Mouse (Mus musculus) frontal cortex, postnatal 25 days (tissue): ENCODE data around the gene Keap1.
A peak's percentile ranks its signal among the peaks of the same experiment; 100 is the strongest.
"Not testable (repeated sequence)": the region's sequence is repeated elsewhere in the genome, so short reads cannot be mapped to it uniquely, and the experiment has no call there.

Experiments
- DNase-seq, 2 experiments: peaks; one replicate each; pipeline ENCODE4 v3.0.0; 2022; ENCODE audit warnings: low spot score in 2 of 2

Gene Keap1

DNA sequence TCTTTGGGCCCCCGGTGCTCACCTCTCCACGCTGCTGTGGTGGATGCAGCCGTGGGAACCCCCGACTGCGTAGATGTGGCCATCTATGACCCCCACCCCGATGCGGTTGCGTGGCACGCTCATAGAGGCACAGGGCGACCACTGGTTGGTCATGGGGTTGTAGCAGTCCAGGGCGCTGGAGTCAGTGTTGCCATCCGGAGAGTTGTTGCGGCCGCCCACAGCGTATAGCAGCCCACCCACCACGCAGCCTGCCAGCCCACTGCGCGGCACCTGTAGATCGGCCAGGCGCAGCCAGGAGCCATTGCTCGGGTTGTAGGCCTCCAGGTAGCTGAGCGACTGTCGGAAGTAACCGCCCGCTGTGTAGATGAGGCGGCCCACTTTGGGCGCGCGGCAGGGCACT is 5.8 kb downstream of the Keap1 start:
- DNase-seq = no peak

DNA sequence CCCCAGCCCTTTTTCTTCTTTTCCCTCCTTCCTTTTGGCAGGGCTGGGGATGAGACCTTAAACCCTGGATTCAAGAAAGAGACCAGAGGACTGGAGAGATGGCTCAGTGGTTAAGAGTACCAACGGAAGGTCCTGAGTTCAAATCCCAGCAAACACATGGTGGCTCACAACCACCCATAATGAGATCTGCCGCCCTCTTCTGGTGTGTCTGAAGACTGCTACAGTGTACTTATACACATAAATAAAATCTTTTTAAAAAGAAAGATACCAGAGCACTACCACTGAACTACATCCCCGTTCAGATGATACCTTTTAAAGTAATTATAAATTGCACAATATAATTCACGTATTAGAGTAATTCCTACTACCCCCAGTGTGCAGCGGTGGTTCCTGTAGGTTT is 6.3 kb downstream of the Keap1 start:
- no peak for DNase-seq

DNA sequence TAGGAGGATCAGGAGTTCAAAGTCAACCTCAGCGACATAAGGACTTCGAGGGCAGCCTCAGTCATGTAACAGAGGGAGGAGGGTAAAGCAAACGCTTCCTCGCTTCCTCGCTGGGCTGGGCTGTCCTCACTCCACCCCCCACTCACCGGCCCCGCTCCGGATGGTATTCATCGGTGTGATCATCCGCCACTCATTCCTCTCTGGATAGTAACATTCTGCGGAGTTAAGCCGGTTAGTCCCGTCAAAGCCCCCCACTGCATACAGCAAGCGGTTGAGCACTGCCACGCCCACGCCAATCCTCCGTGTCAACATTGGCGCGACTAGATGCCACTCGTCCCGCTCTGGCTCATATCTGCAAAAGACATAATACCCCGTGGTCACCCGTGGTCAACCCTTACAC is 7.6 kb downstream of the Keap1 start:
- no peak for DNase-seq

DNA sequence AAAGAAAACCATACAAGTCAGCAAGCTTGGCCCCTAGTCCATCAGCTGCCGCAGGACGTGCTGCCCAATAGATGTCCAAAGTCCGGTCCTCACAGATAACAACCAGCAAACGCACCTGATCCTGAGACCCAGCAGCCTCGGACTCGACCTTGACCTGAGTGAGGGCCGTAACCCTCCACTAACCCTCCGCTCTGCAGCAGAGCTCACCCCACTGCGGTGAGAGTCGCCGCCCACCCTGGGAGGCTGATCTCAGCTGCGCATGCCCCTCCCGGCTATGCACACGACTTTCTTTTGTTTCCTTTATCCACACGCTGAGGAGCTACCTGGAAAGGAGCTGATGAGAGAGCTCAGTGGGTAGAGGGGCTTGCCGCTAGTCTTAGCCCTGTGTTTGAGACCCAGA is 11.8 kb downstream of the Keap1 start:
- no peak for DNase-seq

DNA sequence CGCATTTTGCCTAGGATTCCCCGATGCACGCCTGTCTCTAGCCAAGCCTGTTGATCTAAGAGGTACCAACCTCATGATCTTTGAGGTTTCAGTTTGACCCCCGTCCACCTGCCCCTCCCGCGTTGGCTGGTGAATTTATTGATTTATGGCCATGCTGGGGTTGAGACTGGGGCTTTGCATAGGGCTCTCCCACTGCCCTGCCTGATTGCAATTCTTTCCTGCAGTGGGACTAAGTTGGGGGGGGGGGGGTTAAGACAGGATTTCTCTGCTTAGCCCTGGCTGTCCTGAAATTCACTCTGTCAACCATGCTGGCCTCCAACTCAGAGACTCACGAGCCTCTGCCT is 13.8 kb downstream of the Keap1 start:
- no peak for DNase-seq

DNA sequence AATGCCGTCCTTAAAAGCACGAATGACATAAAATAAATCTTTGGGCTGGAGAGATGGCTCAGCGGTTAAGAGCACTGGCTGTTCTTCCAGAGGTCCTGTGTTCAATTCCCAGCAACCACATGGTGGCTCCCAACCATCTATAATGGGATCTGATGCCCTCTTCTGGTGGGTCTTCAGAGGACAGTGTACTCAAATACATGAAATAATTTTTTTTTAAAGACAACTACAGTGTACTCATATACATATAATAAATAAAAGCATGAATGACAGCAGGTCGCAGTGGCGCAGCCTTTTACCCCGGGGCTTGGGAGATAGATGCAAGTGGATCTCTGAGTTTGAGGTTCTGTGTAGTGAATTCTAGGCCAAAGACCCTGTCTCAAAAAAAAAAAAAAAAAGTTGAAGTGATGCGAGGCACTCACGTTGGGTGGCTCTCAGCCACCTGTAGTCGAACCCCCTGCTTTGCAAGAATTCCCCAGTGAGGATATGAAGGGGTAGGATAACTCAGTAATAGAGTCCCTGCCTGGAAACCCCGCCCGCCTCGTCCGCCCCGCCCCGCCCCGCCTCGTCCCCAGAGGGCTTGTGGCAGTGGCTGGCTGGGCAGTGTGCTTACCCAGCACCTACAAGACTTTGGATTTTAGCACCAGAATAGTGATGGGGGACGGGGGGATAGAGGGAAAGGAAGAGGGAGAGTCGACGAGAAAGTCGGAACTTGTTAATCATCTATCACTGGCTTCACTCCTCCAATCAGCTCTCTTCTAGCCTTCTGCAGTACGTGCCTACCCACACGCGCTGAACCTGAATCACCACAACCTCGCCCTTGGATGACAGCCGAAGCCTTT is 14.4 kb downstream of the Keap1 start:
- DNase-seq = no peak

DNA sequence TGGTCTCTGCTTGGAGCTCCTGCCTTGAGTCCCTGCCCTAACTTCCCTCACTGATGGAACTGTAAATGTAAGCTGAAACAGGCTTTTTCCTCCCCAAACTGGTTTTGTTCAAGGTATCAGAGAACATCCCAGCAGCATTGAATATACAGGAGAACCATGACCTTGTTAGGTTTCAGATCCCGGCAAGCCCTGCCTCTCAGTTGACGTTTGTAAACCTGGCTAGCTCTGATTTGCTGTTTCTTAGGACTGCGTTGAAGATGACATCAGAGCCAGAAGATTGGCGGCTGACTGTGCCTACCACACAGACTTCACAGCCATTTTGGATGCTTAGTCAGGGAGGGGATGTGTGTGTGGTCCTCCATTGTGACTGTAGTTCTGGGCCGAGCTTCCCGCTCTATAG is 15.3 kb downstream of the Keap1 start:
- no peak for DNase-seq

DNA sequence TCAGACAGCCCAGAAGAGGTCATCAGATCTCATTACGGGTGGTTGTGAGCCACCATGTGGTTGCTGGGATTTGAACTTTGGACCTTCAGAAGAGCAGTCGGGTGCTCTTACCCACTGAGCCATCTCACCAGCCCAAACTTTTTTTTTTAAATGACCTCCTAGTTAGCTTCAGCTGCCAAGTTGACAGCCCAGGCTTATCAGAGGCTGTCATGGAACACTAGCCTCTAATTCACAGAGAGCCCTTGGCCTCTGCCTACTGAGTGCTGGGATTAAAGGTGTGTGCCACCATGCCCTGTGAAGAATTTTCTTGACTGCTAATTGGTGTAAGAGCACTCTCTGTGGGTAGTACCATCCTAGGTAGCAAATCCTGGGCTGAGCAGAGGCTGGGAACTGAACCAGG is 15.7 kb downstream of the Keap1 start:
- DNase-seq = not testable (repeated sequence)

DNA sequence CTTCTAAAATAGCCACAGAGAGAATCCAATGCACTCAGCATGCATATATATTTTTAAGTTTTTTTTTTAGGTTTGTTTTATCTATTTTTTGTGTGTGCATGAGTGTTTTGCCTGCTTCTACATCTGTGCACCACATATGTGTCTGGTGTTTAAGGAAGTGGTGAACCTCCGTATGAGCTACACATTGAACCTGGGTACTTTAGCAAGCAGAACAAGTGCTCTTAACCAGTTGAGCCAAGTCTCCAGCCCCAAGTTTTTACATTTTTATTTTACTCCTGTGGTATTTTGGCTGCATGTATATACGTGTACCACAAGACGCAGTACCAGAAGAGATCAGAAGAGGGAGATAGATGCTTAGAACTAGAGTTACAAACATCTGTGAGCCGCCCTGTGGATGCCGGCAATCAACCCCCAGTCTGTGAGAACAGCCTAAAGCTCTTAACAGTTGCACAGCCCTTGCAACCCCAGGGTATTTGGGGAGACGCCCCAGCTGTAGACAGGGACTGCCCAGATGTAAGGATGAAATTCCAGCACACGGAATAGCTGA is 17.7 kb downstream of the Keap1 start:
- no peak for DNase-seq

DNA sequence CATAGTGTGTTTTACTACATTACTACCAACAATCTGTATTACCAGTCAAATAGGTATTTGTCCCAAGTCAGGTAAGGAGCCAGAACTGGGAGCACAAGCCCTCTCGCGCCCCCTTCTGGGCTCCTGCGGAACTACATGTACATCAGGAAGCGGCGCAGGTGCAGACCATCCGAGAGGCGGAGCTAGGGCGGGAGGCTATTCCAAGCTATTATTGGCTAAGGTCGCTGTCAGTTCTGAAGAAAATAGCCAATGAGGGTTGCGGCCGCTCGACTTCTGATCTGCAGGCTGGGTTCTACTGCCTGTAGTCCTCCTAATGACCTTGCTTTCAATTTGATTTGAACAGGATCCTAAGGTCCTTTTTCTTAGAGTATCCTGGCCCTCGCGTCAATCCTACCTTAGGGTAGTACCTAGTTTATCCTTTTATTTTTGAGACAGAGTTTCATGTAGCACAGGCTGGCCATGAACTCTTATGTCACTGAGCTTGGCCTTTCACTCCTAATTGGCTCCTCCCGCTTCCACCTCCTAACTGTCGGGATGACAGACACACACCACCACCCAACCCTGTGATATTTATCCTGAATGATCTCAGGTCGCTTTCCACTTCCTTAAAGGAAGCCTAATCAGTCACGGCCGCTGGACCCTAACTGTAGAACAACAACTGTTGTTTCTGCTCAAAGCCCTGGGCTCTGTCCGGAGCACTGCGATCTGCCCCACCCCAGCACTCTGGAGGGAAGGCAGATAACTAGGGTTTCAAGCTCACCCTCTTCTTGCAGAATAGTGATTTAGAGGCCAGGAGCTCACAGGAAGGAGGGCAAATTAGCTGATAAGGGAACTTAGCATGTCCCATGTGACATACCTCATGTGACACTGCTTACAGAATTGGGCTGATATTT is 18.4 kb downstream of the Keap1 start:
- DNase-seq = peak; percentile 95 to 96

DNA sequence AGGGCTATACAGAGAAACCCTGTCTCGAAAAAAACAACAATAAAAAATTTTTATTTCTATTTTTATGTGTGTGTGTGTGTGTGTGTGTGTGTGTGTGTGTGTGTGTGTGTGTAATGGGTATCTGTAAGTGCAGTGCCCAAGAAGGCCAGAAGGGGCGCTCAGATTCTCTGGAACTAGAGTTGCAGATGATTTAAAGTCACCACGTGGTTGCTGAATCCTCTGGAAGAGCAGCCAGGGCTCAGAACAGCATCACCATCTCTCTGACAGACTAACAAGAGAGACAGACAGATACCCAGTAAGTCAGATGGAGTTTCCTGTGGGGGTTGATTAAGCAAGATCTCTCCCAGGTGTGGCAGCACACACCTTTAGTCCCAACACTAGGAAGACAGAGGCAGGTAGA is 19.3 kb downstream of the Keap1 start:
- no peak for DNase-seq

DNA sequence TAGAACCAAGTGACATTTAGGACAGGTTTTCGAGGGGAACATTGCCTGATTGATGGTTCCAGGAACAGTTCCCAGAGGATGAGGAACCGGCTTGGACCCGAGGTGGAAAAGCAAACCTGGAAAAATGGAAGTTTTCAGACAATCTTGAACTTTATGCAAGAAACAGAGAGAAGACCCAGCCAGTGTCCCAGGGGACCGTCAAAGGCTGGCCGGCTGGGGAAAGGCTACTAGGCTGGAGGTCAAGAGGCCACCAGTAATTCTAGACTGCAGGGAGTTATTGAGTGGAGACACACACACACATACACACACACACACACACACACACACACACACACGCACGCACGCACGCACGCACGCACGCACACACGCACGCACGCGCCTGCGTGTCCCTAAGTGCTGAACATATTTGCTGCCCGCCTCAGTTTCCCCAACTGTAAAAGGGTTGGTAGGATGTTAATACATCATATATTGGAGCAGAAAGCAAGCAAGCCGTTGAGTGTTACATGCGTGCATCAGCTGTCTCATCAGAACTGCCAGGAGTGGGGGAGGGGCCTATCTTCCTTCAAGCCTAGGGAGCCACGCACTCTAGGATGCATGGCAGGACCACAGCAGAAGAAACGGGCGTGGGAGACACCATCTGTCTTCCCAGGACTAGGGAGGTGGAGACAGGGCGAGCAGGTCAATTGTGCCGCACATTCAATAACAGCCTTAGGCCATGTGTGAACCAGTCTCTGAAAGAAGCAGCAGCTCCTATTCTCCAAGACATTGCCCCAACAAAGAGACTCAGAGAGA is 22.9 kb downstream of the Keap1 start:
- no peak for DNase-seq

DNA sequence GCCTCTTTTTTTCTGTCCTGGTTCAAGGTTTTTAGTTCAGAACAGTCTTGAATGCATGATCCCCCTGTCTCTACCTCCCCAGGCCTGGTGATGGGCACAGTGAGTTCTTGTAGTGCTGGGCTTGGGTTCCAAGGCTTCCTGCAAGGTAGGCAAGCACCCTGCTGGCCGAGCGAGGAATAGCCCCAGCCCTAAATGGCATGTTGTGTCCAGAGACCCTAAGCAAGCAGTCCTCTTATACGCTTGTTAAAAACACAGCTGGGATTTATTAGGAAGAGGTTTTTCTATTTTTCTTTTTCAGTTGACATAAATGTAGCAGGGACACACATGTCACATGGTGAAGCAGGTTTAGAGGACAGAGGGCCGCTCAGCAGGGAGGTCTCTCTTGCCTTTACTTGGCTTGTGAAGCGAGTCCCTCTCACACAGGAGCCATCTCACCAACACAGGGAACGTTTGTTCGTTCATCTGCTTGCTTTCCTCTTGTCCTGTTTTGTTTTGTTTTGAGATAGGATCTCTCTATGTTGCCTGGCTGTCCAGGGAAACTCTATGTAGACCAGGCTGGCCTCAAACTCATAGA is 25.5 kb downstream of the Keap1 start:
- DNase-seq = no peak

DNA sequence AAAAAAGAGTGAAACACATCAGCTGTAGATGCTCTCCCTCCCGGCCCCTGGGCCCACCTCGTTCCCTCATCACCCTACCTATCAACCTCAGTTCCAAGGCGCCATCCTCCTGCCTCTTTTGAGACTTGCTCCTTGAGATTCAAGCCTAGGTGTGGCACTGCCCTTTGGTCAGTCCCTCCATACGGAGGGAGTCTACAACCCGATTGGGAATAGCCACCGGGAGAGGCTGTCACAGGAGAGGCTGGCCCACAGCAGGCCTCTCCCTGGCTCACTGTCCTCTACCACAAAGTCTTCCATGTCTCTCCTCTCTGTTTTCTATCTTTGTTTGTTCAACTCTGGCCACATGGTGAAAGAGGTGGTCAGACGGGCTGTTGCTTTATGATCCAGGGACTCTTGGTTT is 27.5 kb downstream of the Keap1 start:
- no peak for DNase-seq

DNA sequence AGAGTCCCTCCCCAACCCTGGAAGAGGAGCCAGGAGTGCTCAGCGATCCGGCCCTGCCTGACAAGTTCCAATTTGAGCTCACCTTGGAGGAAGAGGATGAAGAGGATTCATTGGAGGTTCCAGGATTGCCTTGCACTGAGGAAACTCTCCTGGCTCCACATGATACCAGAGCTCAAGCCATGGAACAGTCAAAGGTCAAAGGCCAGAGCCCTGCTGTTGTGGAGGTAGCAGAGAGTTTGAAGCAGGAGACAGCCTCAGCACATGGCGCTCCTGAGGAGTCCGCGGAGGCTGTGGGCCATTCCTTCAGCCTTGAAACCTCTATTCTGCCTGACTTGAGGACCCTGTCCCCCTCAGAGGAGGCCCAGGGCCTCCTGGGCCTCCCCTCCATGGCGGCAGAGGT is 28.3 kb downstream of the Keap1 start:
- no peak for DNase-seq

DNA sequence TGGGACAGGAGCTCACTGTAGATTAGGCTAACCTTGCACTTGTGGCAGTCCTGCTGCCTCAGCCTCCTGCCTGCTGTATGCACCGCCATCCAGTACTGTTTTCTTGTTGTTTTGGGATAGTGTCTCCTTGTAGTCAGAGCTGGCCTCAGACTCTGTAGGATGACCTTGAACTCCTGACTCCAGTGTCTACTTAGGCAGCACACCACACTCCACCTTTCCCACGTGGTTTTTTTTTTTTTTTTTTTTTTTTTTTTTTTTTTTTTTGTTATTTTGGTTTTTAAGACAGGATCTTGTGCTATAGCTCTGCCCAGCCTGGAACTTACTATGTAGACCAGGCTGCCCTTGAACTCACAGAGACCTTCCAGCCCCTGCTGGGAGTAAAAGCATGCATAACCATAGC is 30.5 kb downstream of the Keap1 start:
- DNase-seq = no peak

DNA sequence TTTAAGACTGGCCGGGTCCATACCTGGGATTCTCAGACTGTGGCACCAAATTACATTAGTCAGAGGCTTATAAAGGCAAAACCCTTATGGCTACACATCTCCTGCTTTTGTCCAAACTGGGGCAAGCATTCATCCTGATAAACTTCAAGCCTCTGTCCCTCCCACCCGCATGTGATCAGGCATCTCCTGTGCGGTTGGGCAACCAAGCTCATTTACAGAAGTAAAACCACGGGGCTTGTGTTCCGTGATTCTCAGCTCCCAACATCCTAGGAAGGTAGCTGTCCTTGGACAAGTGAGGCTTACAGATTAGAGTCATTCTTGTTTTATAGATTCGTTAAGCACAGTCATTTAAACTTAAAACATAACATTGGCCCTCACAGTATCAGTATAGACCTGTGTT is 32.3 kb downstream of the Keap1 start:
- DNase-seq = no peak

DNA sequence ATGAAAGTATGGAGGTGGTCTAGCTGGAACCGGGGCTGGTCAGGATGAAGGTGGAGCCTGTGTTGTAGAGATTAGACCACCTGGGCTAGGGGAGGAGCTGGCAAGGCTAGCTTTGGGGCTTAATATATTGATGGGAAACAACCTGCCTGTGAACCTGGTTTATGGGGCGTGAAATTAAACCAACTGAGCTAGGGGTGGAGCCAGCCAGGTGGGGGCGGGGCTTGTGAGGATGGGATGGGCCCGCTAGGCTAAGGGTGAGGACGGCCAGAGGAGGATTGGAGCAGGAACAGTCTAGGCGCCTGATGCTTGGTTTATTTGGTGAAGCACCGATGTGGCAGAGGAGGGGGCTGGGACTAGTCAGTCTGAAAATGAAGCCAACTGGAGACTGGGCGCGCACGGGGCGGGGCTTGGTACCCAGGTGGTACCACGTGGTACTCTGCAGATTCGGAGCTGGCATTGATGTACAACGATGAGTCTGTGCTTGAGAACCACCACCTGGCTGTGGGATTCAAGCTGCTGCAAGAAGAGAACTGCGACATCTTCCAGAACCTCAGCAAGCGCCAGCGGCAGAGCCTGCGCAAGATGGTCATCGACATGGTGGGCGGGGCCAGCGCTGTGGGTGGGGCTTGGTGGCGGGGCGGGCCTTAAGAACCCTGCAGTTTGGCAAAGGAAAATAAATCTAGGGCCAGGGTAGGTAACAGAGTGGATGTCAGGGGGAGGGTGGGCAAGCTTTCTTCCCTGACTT is 34.5 kb downstream of the Keap1 start:
- DNase-seq = no peak

DNA sequence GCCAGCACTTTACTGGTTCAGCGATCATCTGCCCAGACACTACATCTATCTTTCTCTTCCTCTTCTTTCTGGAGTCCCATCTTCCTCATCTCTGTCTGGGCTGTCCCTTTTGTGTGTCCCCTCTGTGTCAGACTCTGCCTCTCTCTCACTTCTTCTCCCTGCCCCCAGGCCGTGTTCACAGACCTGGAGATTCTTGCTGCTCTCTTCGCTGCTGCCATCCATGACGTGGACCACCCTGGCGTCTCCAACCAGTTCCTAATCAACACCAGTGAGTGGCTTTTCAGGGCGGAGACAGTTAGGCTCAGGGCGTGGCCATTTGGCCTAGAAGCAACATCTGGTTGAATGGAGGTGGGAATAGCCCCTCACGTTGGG is 35.0 kb downstream of the Keap1 start:
- no peak for DNase-seq

DNA sequence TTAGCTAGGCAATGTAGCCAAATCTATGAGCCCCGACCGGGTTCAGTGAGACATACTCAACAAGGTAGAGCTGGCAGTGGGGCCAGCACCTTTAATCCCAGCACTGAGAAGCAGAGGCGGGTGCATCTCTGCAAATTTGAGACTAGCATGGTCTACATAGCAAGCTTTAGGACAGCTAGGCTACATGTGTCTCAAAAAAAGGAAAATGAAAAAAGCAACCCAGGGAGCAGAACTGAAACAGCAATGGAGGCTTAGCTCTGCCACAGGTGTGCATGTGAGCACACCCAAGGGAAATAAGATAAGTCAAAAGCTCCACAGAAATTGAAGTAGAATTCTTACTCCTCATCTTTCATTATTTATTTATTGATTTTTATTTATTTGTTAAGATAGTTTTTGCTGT is 40.2 kb downstream of the Keap1 start:
- no peak for DNase-seq

DNA sequence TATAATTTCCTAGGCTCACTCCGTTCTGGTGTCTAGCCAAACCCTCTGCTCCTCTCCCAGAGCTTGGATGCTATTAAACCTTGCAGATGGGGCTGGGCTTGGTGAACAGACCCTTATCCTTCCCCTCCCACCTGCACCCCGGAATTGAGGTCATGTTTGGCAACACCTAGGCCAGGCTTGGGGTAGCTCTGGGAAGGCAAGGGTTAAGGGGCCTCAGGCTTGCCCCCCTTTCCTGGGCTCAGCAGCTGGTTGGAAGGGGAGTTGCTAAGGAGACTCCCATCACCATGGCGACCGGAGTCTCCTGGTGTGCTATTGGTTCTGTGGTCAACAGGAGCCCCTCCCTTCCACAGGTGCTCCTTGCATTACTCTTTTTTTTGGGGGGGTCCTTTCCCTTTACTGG is 41.2 kb downstream of the Keap1 start:
- peak; percentile 51 to 55 for DNase-seq
